Mouse (Mus musculus): ENCODE measurements around the gene Sorcs2. TPM values are rescaled to one million over a fixed set of nuclear protein-coding genes. Genes with fewer than 3 reads are reported as not detected.

Gene Sorcs2
- polyA plus RNA-seq, 1 experiment = 19.3 TPM

DNA sequence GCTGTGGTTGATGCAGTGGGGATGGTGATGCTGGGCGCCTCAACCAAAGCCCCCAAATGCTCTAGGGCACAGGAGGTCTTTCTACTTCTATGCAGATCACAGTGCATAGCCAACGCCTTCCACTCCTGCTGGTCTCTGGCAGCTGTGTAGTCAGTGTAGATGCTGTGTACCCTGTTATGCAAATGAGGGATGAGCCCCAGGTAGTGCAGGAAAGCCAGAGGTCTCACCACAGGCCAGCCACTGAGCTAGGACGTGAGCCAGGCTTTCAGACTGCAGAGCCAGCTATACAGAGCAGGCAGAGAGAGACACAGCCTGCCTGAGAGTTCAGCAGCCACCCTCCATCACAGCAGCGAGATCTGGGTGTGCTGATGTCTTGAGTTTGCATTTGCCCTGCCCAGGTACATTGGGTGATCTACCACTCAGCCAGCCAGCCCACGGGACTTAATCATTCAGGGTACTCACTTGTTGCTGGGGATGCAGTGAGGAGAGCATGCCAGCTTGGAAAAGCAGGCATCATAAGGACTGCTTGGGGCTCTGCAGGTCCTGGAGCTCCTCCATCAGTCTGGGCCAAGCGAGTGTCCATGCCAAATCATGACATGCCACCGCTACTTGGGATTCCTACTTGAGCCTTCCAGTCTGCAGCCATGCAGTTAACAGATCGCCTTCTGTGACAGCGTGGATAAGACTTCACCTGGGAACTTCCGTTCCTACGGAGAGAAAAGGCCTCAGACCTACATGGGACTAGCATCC, 407.8 kb downstream of the Sorcs2 start:
- Histone ChIP-seq H3K4me3 (replicated peaks; ENCODE audit: extremely low read depth, low read depth, low read length) (no peak overlapping the region), H3K4me1 (ENCODE audit: control insufficient read depth, insufficient read depth, low read length) (no peaks in the 10 kb centered on the region)
- 83% methylated on average over 11 of the region's 11 CpGs for WGBS
- TF ChIP-seq CTCF (IDR thresholded peaks at IDR 0.05; ENCODE audit: insufficient read depth, low read length) (no peak), POLR2A (IDR thresholded peaks at IDR 0.05; ENCODE audit: borderline replicate concordance, extremely low read depth, low read depth, low read length) (no peak)
- no peak for DNase-seq

DNA sequence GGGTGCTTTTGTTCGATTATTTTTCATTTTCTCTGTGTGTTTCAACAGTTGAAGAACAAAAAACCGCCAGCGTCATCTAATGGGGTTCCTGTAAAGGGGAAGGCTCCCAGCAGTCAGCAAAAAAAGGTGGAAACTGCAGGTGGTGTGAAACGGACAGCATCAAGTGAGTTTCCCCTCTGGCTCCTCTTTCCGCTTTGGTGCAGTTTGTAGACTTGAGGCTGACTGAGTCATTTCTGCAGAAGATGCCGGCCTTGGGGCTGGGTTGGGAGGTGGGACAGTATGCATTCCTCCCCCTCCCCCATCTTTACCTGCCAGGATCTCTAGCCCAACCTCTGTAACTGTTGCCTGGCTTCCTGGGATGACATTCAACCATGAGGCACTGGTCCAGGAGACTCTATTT, 408.4 kb downstream of the Sorcs2 start:
- WGBS = 83% methylated on average over 6 of the region's 6 CpGs
- DNase-seq = no peak
- H3K4me3 ChIP-seq (replicated peaks; ENCODE audit: extremely low read depth, low read depth, low read length) = no peak overlapping the region
- TF ChIP-seq POLR2A (IDR thresholded peaks at IDR 0.05; ENCODE audit: borderline replicate concordance, extremely low read depth, low read depth, low read length) = no peak
- no peak for TF ChIP-seq CTCF (IDR thresholded peaks at IDR 0.05; ENCODE audit: insufficient read depth, low read length)
- H3K4me1 ChIP-seq (ENCODE audit: control insufficient read depth, insufficient read depth, low read length) = no peaks in the 10 kb centered on the region

DNA sequence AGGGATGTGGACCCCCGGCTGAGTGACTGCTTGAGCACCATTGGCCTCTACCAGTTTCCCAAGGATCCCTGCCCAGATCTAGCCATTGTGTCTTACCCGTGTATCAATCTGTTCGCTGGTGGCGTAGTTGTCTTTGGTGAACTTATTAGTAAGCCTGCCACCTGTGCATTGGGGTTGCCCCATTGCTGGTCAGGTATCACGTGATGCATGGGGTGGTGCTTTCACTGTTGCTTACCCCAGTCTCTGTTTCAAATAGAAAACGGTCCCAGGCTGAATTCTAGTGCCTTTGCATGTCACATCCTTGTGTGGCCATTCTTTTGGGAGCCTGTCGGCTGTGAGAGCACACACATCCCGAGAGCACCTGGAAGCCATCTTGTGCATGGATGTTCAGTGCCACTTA, 409.9 kb downstream of the Sorcs2 start:
- no peak for DNase-seq
- Histone ChIP-seq H3K4me1 (ENCODE audit: control insufficient read depth, insufficient read depth, low read length) (no peaks in the 10 kb centered on the region), H3K4me3 (replicated peaks; ENCODE audit: extremely low read depth, low read depth, low read length) (no peak overlapping the region)
- 95% methylated on average over 8 of the region's 8 CpGs for WGBS
- no peak for TF ChIP-seq POLR2A (IDR thresholded peaks at IDR 0.05; ENCODE audit: borderline replicate concordance, extremely low read depth, low read depth, low read length)
- TF ChIP-seq CTCF (IDR thresholded peaks at IDR 0.05; ENCODE audit: insufficient read depth, low read length) = no peak

DNA sequence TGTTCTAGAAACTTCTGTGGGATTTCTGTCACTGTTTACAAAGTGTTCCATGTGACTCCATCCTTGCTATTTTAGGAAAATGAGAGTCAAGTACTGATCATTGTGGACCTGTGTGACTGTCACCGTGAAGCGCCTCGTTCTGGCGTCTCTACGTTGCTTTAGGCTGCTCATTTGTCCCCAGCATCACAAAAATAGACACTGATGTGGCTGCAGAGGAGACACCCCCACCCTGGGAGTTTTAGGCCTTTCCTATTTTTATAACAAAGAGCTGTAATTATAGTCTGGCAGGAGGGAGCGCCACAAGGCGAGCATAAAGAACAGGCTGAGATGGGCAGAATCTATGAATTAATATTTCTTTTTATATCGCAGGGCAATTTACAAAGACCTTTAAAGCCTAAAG, 412.3 kb downstream of the Sorcs2 start:
- Histone ChIP-seq H3K4me1 (ENCODE audit: control insufficient read depth, insufficient read depth, low read length) (no peaks in the 10 kb centered on the region), H3K4me3 (replicated peaks; ENCODE audit: extremely low read depth, low read depth, low read length) (no peak overlapping the region)
- DNase-seq = no peak
- 73% methylated on average over 8 of the region's 8 CpGs for WGBS
- TF ChIP-seq CTCF (IDR thresholded peaks at IDR 0.05; ENCODE audit: insufficient read depth, low read length) (no peak), POLR2A (IDR thresholded peaks at IDR 0.05; ENCODE audit: borderline replicate concordance, extremely low read depth, low read depth, low read length) (no peak)

DNA sequence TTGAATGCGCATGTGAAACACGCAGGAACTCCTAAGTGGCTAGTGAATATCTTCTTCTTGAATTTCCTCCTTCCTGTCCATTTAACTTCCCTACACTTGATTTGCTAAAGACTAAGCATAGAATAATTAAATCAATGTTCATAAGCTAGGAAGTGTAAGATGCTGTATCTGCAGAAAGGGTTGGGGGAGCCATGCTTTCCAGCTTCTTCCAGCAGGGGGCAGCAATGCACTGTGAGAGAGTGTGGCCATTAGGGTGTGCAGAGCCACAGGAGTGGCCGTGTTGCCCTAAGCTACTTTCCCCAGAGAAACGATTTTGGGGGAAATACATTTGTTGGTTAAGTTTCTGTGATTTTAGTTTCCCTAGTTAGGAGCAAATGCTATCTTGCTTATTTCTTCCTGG, 416.0 kb downstream of the Sorcs2 start:
- 44% methylated on average over 4 of the region's 4 CpGs for WGBS
- no peak for TF ChIP-seq POLR2A (IDR thresholded peaks at IDR 0.05; ENCODE audit: borderline replicate concordance, extremely low read depth, low read depth, low read length)
- TF ChIP-seq CTCF (IDR thresholded peaks at IDR 0.05; ENCODE audit: insufficient read depth, low read length) = peak; percentile 95
- DNase-seq = peak; percentile 78
- Histone ChIP-seq H3K4me1 (ENCODE audit: control insufficient read depth, insufficient read depth, low read length) (no peaks in the 10 kb centered on the region), H3K4me3 (replicated peaks; ENCODE audit: extremely low read depth, low read depth, low read length) (no peak overlapping the region)

DNA sequence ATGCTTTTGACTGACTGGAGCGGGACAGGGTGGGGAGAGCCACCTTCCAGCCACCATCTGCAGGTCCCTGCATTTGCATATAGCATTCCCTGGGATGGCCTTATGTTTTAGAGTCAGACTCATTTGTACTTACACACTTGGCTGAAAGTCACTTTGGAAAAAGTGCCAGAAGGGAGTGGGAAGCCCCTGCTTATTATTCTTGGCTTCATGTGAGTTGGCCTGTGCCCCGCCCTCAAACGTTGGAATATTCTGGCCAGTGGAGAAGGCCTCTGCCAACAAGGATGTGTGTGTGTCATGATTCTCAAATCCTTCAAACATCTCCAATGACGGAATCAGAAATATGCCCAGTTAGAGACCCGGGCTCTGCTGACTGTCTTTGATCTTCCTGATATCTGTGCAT, 416.6 kb downstream of the Sorcs2 start:
- DNase-seq = no peak
- 65% methylated on average over 5 of the region's 5 CpGs for WGBS
- H3K4me1 ChIP-seq (ENCODE audit: control insufficient read depth, insufficient read depth, low read length) = no peaks in the 10 kb centered on the region
- TF ChIP-seq CTCF (IDR thresholded peaks at IDR 0.05; ENCODE audit: insufficient read depth, low read length) = no peak
- no peak overlapping the region for H3K4me3 ChIP-seq (replicated peaks; ENCODE audit: extremely low read depth, low read depth, low read length)

DNA sequence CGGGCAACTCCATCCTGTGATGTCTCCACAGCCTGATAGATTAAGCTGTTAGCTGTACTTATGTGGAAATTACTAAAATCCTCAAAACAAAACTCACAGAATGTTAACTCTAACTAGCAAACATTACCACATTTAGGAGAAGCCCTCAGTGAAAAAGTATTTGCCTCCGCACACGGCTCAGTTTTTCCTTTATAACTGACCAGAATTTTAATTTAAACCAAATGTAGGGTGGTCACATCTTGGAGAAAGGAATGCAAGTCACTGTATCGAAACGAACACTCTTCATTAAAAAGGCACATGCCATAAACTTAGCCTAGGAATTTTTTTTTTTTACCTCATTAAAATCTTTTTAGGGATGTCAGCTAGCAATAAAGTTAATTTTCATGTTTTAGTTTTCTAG, 417.4 kb downstream of the Sorcs2 start:
- Histone ChIP-seq H3K4me1 (ENCODE audit: control insufficient read depth, insufficient read depth, low read length) (no peaks in the 10 kb centered on the region), H3K4me3 (replicated peaks; ENCODE audit: extremely low read depth, low read depth, low read length) (no peak overlapping the region)
- TF ChIP-seq POLR2A (IDR thresholded peaks at IDR 0.05; ENCODE audit: borderline replicate concordance, extremely low read depth, low read depth, low read length) = no peak
- TF ChIP-seq CTCF (IDR thresholded peaks at IDR 0.05; ENCODE audit: insufficient read depth, low read length) = no peak
- WGBS = 88% methylated on average over 5 of the region's 5 CpGs
- no peak for DNase-seq

DNA sequence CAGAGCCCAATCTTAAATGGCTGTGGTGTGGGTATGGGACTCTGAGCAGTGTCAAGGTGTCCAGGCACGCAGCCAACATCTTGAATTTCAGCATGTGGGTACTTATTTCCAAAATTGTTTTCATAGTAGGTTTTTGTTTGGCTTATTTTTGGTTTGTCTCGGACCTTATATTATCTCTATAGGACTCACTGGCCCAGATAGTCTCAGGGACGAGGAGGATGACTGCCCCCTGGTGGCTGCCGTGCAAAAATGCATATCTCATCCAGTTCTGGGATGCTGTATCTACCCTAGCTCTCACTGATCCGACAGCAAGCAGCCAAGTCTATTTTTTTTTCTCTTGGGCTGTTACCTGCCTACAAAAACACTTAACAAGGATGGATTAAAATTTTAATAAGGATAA, 422.3 kb downstream of the Sorcs2 start:
- peaks cover 6% of the 10 kb centered on the region for H3K4me1 ChIP-seq (ENCODE audit: control insufficient read depth, insufficient read depth, low read length)
- no peak for TF ChIP-seq POLR2A (IDR thresholded peaks at IDR 0.05; ENCODE audit: borderline replicate concordance, extremely low read depth, low read depth, low read length)
- peak; percentile 92 for TF ChIP-seq CTCF (IDR thresholded peaks at IDR 0.05; ENCODE audit: insufficient read depth, low read length)
- WGBS = 8% methylated on average over 5 of the region's 5 CpGs
- H3K4me3 ChIP-seq (replicated peaks; ENCODE audit: extremely low read depth, low read depth, low read length) = no peak overlapping the region
- peak; percentile 77 for DNase-seq

DNA sequence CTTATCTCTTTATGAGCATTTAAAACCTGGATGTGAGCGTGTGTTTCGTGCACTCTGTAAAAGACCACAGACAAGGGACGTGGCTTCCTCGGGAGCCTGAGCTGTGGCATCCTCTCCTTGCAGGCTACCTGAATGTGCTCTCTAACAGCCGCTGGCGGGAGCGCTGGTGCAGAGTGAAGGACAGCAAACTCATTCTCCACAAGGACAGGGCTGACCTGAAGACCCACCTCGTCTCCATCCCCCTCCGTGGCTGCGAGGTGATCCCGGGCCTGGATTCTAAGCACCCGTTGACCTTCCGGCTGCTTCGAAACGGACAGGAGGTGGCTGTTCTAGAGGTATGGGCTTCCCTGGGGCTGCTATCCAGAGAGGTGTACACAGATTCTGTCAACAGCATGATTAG, 423.7 kb downstream of the Sorcs2 start:
- 73% methylated on average over 15 of the region's 15 CpGs for WGBS
- Histone ChIP-seq H3K4me3 (replicated peaks; ENCODE audit: extremely low read depth, low read depth, low read length) (no peak overlapping the region), H3K4me1 (ENCODE audit: control insufficient read depth, insufficient read depth, low read length) (peaks cover 6% of the 10 kb centered on the region)
- DNase-seq = no peak
- TF ChIP-seq CTCF (IDR thresholded peaks at IDR 0.05; ENCODE audit: insufficient read depth, low read length) (no peak), POLR2A (IDR thresholded peaks at IDR 0.05; ENCODE audit: borderline replicate concordance, extremely low read depth, low read depth, low read length) (no peak)

DNA sequence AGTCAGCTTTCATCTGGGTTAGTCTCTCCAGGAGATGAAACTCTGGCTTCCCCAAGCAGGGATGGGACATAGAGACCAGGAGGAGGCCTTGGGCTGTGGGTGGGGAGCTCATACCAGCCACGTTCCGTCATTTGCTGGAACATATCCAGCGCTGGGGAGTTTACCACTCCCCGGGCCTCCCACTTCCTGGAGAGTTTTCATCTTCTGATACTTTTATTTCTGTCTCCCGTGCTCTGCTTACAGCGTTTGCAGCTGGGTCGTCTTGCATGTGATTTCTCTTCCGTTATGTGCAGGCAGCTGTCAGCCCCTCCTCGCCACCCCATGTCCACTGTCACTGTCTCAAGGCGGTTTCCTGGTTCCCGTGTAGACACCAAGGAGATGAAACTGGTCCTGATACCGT, 424.1 kb downstream of the Sorcs2 start:
- TF ChIP-seq CTCF (IDR thresholded peaks at IDR 0.05; ENCODE audit: insufficient read depth, low read length) = no peak
- TF ChIP-seq POLR2A (IDR thresholded peaks at IDR 0.05; ENCODE audit: borderline replicate concordance, extremely low read depth, low read depth, low read length) = no peak
- DNase-seq = peak; percentile 66
- Histone ChIP-seq H3K4me1 (ENCODE audit: control insufficient read depth, insufficient read depth, low read length) (peaks cover 6% of the 10 kb centered on the region), H3K4me3 (replicated peaks; ENCODE audit: extremely low read depth, low read depth, low read length) (peak overlapping the region; percentile 6)
- WGBS = 12% methylated on average over 12 of the region's 12 CpGs

Measured in lung, adult 2 months (tissue).